In genomic region chr7:88960841-88961240, GRCm38 (mm10) we compare ENCODE assay signal across 19 mouse cellular contexts.
A peak's percentile ranks its signal among the peaks of the same experiment; 100 is the strongest.
DNase-seq lines count a peak whose midpoint lies in the region; ATAC-seq and TF ChIP-seq lines count a peak whose summit lies in the region.
"Had no signal": no experiment of that assay in that cellular context is flagged by ENCODE, and none has a peak within 500 bp of the region (broad histone marks: within the 10 kb centered on the region; RNA-seq: fewer than 3 reads in every experiment).

No protein-coding gene starts in this region.

- H3K27me3 ChIP-seq in embryonic facial prominence, embryonic 14.5 days (replicated peaks; ENCODE audit: control insufficient read depth, insufficient read depth, low read length), result no peaks in the 10 kb centered on the region; the same call in 1 of the 2 replicates
- H3K27me3 ChIP-seq in embryonic facial prominence, embryonic 10.5 days (replicated peaks; ENCODE audit: low read depth, poor library complexity, severe bottlenecking), result no peaks in the 10 kb centered on the region
- no peaks in the 10 kb centered on the region for H3K27me3 ChIP-seq in lung, embryonic 14.5 days (ENCODE audit: insufficient read depth, low read length)
- H3K27me3 ChIP-seq in lung, postnatal 0 days (replicated peaks; ENCODE audit: insufficient read depth, low read length), result no peaks in the 10 kb centered on the region
- H3K27me3 ChIP-seq in myocyte (ENCODE audit: control insufficient read depth, insufficient read depth, insufficient read length), result no peaks in the 10 kb centered on the region
- no peaks in the 10 kb centered on the region for H3K27me3 ChIP-seq in intestine, postnatal 0 days (replicated peaks; ENCODE audit: control insufficient read depth, insufficient read depth, low read length)
- H3K27me3 ChIP-seq: forebrain, embryonic 13.5 days had no signal

- no peak overlapping the region for H3K27ac ChIP-seq in embryonic facial prominence, embryonic 14.5 days (replicated peaks; ENCODE audit: low read depth, low read length)
- H3K27ac ChIP-seq in embryonic facial prominence, embryonic 10.5 days (replicated peaks), result no peak overlapping the region
- no peak overlapping the region for H3K27ac ChIP-seq in lung, embryonic 14.5 days (ENCODE audit: low read depth)
- H3K27ac ChIP-seq in lung, postnatal 0 days (ENCODE audit: low read length), result no peak overlapping the region
- H3K27ac ChIP-seq in intestine, postnatal 0 days (ENCODE audit: low read depth, low read length), result no peak overlapping the region
- H3K27ac ChIP-seq: embryonic facial prominence, embryonic 13.5 days; forebrain, embryonic 13.5 days had no signal

- H3K4me1 ChIP-seq in embryonic facial prominence, embryonic 14.5 days (ENCODE audit: control insufficient read depth, insufficient read depth, low read length), result peaks cover 9% of the 10 kb centered on the region; the same call in 1 of the 2 replicates
- peaks cover 7% of the 10 kb centered on the region; the same call in 1 of the 2 replicates for H3K4me1 ChIP-seq in embryonic facial prominence, embryonic 10.5 days
- H3K4me1 ChIP-seq in lung, embryonic 14.5 days (ENCODE audit: insufficient read depth), result no peaks in the 10 kb centered on the region
- no peaks in the 10 kb centered on the region for H3K4me1 ChIP-seq in lung, postnatal 0 days (ENCODE audit: insufficient read depth, low read depth, low read length)
- no peaks in the 10 kb centered on the region for H3K4me1 ChIP-seq in intestine, postnatal 0 days (replicated peaks; ENCODE audit: control insufficient read depth, insufficient read depth, low read length)

- TF ChIP-seq CTCF in lung, embryonic 14.5 days (IDR thresholded peaks at IDR 0.05; ENCODE audit: low read depth), result no peak
- no peak for TF ChIP-seq CTCF in lung, postnatal 0 days (IDR thresholded peaks at IDR 0.05)
- TF ChIP-seq CTCF in intestine, postnatal 0 days (IDR thresholded peaks at IDR 0.05; ENCODE audit: low read depth), result no peak

- H3K9me3 ChIP-seq in embryonic facial prominence, embryonic 14.5 days (ENCODE audit: control insufficient read depth, low read length), result no peaks in the 10 kb centered on the region
- H3K9me3 ChIP-seq in embryonic facial prominence, embryonic 10.5 days, result no peaks in the 10 kb centered on the region
- H3K9me3 ChIP-seq in lung, embryonic 14.5 days (ENCODE audit: low read depth, low read length), result no peaks in the 10 kb centered on the region
- no peaks in the 10 kb centered on the region for H3K9me3 ChIP-seq in lung, postnatal 0 days (ENCODE audit: low read length)
- H3K9me3 ChIP-seq in intestine, postnatal 0 days (ENCODE audit: control insufficient read depth), result no peaks in the 10 kb centered on the region
- H3K9me3 ChIP-seq: embryonic facial prominence, embryonic 13.5 days; forebrain, embryonic 13.5 days had no signal

- no peak for ATAC-seq in embryonic facial prominence, embryonic 14.5 days (ENCODE audit: low read depth)
- no peak for ATAC-seq in lung, embryonic 14.5 days (ENCODE audit: insufficient read depth)
- no peak for ATAC-seq in lung, postnatal 0 days
- ATAC-seq in intestine, postnatal 0 days, result no peak
- ATAC-seq: forebrain, embryonic 13.5 days; forebrain, embryonic 16.5 days had no signal

- no peak overlapping the region for H3ac ChIP-seq in myocyte (ENCODE audit: control insufficient read depth, insufficient read length)

- H3K36me3 ChIP-seq in embryonic facial prominence, embryonic 14.5 days (ENCODE audit: control insufficient read depth, insufficient read depth, low read length), result no peaks in the 10 kb centered on the region
- H3K36me3 ChIP-seq in embryonic facial prominence, embryonic 10.5 days (replicated peaks), result no peaks in the 10 kb centered on the region
- H3K36me3 ChIP-seq in lung, embryonic 14.5 days (ENCODE audit: insufficient read depth), result no peaks in the 10 kb centered on the region
- no peaks in the 10 kb centered on the region for H3K36me3 ChIP-seq in lung, postnatal 0 days (ENCODE audit: insufficient read depth, low read length)
- H3K36me3 ChIP-seq in myocyte (ENCODE audit: control insufficient read depth, insufficient read depth), result no peaks in the 10 kb centered on the region
- no peaks in the 10 kb centered on the region for H3K36me3 ChIP-seq in intestine, postnatal 0 days (ENCODE audit: control insufficient read depth, insufficient read depth)
- H3K36me3 ChIP-seq: embryonic facial prominence, embryonic 13.5 days had no signal

- no peak overlapping the region for H3K9ac ChIP-seq in embryonic facial prominence, embryonic 14.5 days (ENCODE audit: low read depth, low read length)
- H3K9ac ChIP-seq in lung, embryonic 14.5 days, result no peak overlapping the region
- H3K9ac ChIP-seq in lung, postnatal 0 days (replicated peaks; ENCODE audit: low read depth), result no peak overlapping the region
- no peak overlapping the region for H3K9ac ChIP-seq in intestine, postnatal 0 days (ENCODE audit: low read depth, low read length)
- H3K9ac ChIP-seq: embryonic facial prominence, embryonic 13.5 days; forebrain, embryonic 13.5 days had no signal

- H3K79me2 ChIP-seq in myocyte (ENCODE audit: control insufficient read depth, insufficient read depth), result no peaks in the 10 kb centered on the region

- no peak overlapping the region for H3K4me3 ChIP-seq in embryonic facial prominence, embryonic 14.5 days (ENCODE audit: low read depth, low read length)
- no peak overlapping the region for H3K4me3 ChIP-seq in embryonic facial prominence, embryonic 10.5 days
- no peak overlapping the region for H3K4me3 ChIP-seq in lung, embryonic 14.5 days (ENCODE audit: low read depth, low read length)
- no peak overlapping the region for H3K4me3 ChIP-seq in lung, postnatal 0 days (ENCODE audit: low read depth, low read length)
- no peak overlapping the region for H3K4me3 ChIP-seq in myocyte
- no peak overlapping the region for H3K4me3 ChIP-seq in intestine, postnatal 0 days (ENCODE audit: low read depth, low read length)
- H3K4me3 ChIP-seq: embryonic facial prominence, embryonic 13.5 days; forebrain, embryonic 13.5 days had no signal

- peak; percentile 75 for DNase-seq in embryonic facial prominence, embryonic 14.5 days (ENCODE audit: low spot score)
- no peak for DNase-seq in embryonic facial prominence, embryonic 10.5 days (ENCODE audit: low spot score)
- DNase-seq in lung, embryonic 14.5 days, result peak; percentile 34
- no peak for DNase-seq in lung, postnatal 0 days (ENCODE audit: low spot score)
- peak; percentile 6 for DNase-seq in NIH3T3 (ENCODE audit: low read depth)
- no peak for DNase-seq in ovary, adult 18-20 months (ENCODE audit: low spot score)
- DNase-seq: adrenal gland, adult 2 months; adrenal gland, postnatal 10 days; adrenal gland, postnatal 25 days; cerebellum, adult 11 months; cerebellum, adult 18-20 months; cerebellum, adult 8-10 months; cerebellum, postnatal 10 days; cerebellum, postnatal 25 days had no signal

- H3K4me2 ChIP-seq in embryonic facial prominence, embryonic 14.5 days (ENCODE audit: low read depth, low read length), result no peak overlapping the region
- no peak overlapping the region for H3K4me2 ChIP-seq in lung, embryonic 14.5 days
- no peak overlapping the region for H3K4me2 ChIP-seq in lung, postnatal 0 days (replicated peaks; ENCODE audit: low read depth, low read length)
- H3K4me2 ChIP-seq in myocyte (ENCODE audit: low read depth), result no peak overlapping the region
- H3K4me2 ChIP-seq in intestine, postnatal 0 days (replicated peaks; ENCODE audit: low read depth), result no peak overlapping the region
- H3K4me2 ChIP-seq: embryonic facial prominence, embryonic 13.5 days; forebrain, embryonic 13.5 days had no signal

- no peak for TF ChIP-seq EP300 in lung, postnatal 0 days (IDR thresholded peaks at IDR 0.05)

- no peak for TF ChIP-seq POLR2A in myocyte (IDR thresholded peaks at IDR 0.05; ENCODE audit: insufficient read length, low read depth)

TF ChIP-seq in myocyte, 11 proteins besides CTCF, POLR2A, EP300 and RAD21:
- TF ChIP-seq TCF12 (IDR thresholded peaks at IDR 0.05; ENCODE audit: insufficient read depth, poor library complexity, severe bottlenecking) (no peak), CEBPB (IDR thresholded peaks at IDR 0.05; ENCODE audit: insufficient read depth, poor library complexity, severe bottlenecking) (peak; percentile 55; the same call in 1 of the 2 replicates), MYOG (IDR thresholded peaks at IDR 0.05; ENCODE audit: control insufficient read depth in 1 of 3, insufficient read depth in 1 of 3, insufficient read length in 2 of 3, low read depth in 2 of 3) (no peak), E2F4 (IDR thresholded peaks at IDR 0.05; ENCODE audit: insufficient read depth) (no peak)

Comparison
In these comparisons a context has a peak if more than half of its experiments do, and no peak if none do; other contexts are left out.
1. DNase-seq: peak in embryonic facial prominence, embryonic 14.5 days (single experiment), lung, embryonic 14.5 days (single experiment) and NIH3T3 (single experiment); none in embryonic facial prominence, embryonic 10.5 days (single experiment), lung, postnatal 0 days (single experiment) and ovary, adult 18-20 months (single experiment).